Mouse (Mus musculus) G1E (cell line): ENCODE results near the gene Sh3bgr.

Experiments
- CTCF ChIP-seq: IDR thresholded peaks from 2 replicates; pipeline ENCODE4 v1.5.1; 2012; ENCODE audit warnings: low read depth, low read length, inconsistent platforms, mixed read lengths
- GATA1 ChIP-seq: IDR thresholded peaks from 2 replicates; pipeline ENCODE4 v1.6.1; 2012; ENCODE audit warnings: borderline replicate concordance, low read length, inconsistent platforms, mixed read lengths
- TAL1 ChIP-seq: conservative IDR thresholded peaks from 2 replicates; pipeline ENCODE4 v1.6.1; 2012; ENCODE audit warnings: low read depth, low read length, inconsistent platforms, mixed read lengths

DNA sequence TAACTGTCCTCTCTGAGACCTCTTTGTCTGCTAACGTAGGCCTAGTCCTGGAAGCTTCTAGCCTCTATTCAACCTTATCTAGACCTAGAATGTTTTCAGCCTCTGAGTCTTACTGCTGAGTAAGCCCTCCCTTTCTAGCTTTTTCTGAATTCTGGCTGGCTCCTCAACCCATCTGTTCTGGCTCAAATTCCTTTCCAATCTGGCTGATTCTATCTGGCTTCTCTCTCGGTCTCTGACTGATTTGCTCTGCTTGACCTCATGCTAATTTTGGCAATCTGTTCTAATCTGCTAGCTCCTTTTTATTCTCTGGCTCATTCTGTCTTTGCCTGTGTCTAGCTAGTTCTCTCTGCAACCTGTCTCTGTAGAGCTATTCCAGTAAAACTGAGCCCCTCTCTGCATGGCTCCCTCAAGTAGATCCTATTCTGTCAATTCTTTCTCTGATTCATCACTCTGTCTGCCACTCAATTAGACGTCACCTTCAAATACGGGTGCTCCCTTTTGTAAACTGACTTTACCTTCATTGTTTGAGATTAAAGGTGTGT is 34.5 kb upstream of the Sh3bgr start:
- TF ChIP-seq CTCF (no peak), GATA1 (no peak), TAL1 (no peak)
